Mouse (Mus musculus) hindbrain, postnatal 0 days (tissue): Measurements from ENCODE around the gene Galnt3. TPM values are rescaled to one million over a fixed set of nuclear protein-coding genes. Genes with fewer than 3 reads are reported as not detected.

Experiments
- ATAC-seq: fragments of 200-750 bp; cut with Nextera tagmentation; 2 replicates; pipeline ENCODE4 v1.8.0; 2017; ENCODE audit warnings: mild to moderate bottlenecking, moderate TSS enrichment, moderate library complexity
- DNase-seq: peaks from one replicate; pipeline ENCODE4 v3.0.0-alpha.2; 2015; ENCODE audit warnings: low spot score
- H3K27ac ChIP-seq: fragments of 300-500 bp; sonication (generic); 2 replicates; pipeline ENCODE4 v1.5.1; 2014; ENCODE audit warnings: mild to moderate bottlenecking
- H3K27me3 ChIP-seq: fragments of 300-500 bp; sonication (generic); 2 replicates; pipeline ENCODE4 v1.6.1; 2014; ENCODE audit warnings: low read length, mixed read lengths; ENCODE audit not compliant: insufficient read depth
- H3K36me3 ChIP-seq: fragments of 300-500 bp; sonication (generic); 2 replicates; pipeline ENCODE4 v1.6.1; 2014; ENCODE audit warnings: low read length, mixed read lengths; ENCODE audit not compliant: insufficient read depth
- H3K4me1 ChIP-seq: fragments of 300-500 bp; sonication (generic); 2 replicates; pipeline ENCODE4 v1.6.1; 2014; ENCODE audit warnings: antibody characterized with exemption, low read length, mixed read lengths; ENCODE audit not compliant: insufficient read depth
- H3K4me2 ChIP-seq: fragments of 300-500 bp; sonication (generic); 2 replicates; pipeline ENCODE4 v1.6.1; 2014; ENCODE audit warnings: low read depth, mild to moderate bottlenecking, low read length, moderate library complexity, mixed read lengths
- H3K4me3 ChIP-seq: fragments of 300-500 bp; sonication (generic); 2 replicates; pipeline ENCODE4 v1.5.1; 2014; ENCODE audit warnings: low read length
- H3K9ac ChIP-seq: fragments of 300-500 bp; sonication (generic); replicated peaks from 2 replicates; pipeline ENCODE4 v1.6.1; 2014; ENCODE audit warnings: mild to moderate bottlenecking, low read length, moderate library complexity, mixed read lengths
- H3K9me3 ChIP-seq: fragments of 300-500 bp; sonication (generic); 2 replicates; pipeline ENCODE4 v1.6.1; 2016; ENCODE audit warnings: low read length, mixed read lengths
- CTCF ChIP-seq: IDR thresholded peaks from 2 replicates; pipeline ENCODE4 v1.5.1; 2016; ENCODE audit warnings: antibody characterized with exemption, control low read depth, low read depth
- WGBS: fragments of 180-500 bp; shearing (Covaris S2); extraction: QIAGEN DNeasy Blood & Tissue Kit; methylation state at CpG from one replicate; pipeline ENCODE4 v1.1.7; 2014; 5-methylcytosine and 5-hydroxymethylcytosine counted together
- polyA plus RNA-seq: library from polyadenylated mRNA; unstranded; fragments of >200 nt; fragmentation: Nextera tagmentation; extraction: Ambion mirVana; gene quantifications from 2 replicates; pipeline ENCODE4 v1.2.1, GENCODE M21; 2015
- total RNA-seq: library from RNA; depleted of rRNA; stranded (reverse); fragments of >200 nt; gene quantifications from 2 replicates; pipeline ENCODE4 v1.2.3, GENCODE M21; 2014; rRNA removed

The Galnt3 gene
- total and polyA plus RNA-seq, 2 experiments from 2014 or later, result 0.65 to 4.9 TPM

- no peak for TF ChIP-seq CTCF
- no peaks in the 10 kb centered on the region for H3K9me3 ChIP-seq
- 22% methylated on average over 17 of the region's 17 CpGs for WGBS
- no peaks in the 10 kb centered on the region for H3K27me3 ChIP-seq
- H3K4me2 ChIP-seq, result peak overlapping the region; percentile 34
- ATAC-seq (peak; percentile 88), DNase-seq (peak; percentile 87)
- H3K9ac ChIP-seq, result no peak overlapping the region
- no peak overlapping the region for H3K4me3 ChIP-seq
- peak overlapping the region; percentile 54 for H3K27ac ChIP-seq
- peaks cover 3% of the 10 kb centered on the region for H3K4me1 ChIP-seq
- no peaks in the 10 kb centered on the region for H3K36me3 ChIP-seq
Measured at GRCm38 (mm10) chr2:66043441-66044404, 81.1 kb downstream of the Galnt3 start.

GRCm38 (mm10) chr2:66041917-66042419, 82.8 kb downstream of the Galnt3 start:
- peak overlapping the region; percentile 24; the same call in 1 of the 2 replicates for H3K9ac ChIP-seq
- 25% methylated on average over 9 of the region's 9 CpGs for whole genome bisulfite sequencing
- H3K36me3 ChIP-seq, result no peaks in the 10 kb centered on the region
- H3K27me3 ChIP-seq, result no peaks in the 10 kb centered on the region
- peak; percentile 85 for ATAC-seq
- peak overlapping the region; percentile 85 for H3K27ac ChIP-seq
- H3K9me3 ChIP-seq, result no peaks in the 10 kb centered on the region
- peak; percentile 74 for TF ChIP-seq CTCF
- H3K4me2 ChIP-seq, result peak overlapping the region; percentile 38
- H3K4me1 ChIP-seq, result peaks cover 3% of the 10 kb centered on the region
- peak overlapping the region; percentile 14 for H3K4me3 ChIP-seq
- DNase-seq, result peak; percentile 92

DNA sequence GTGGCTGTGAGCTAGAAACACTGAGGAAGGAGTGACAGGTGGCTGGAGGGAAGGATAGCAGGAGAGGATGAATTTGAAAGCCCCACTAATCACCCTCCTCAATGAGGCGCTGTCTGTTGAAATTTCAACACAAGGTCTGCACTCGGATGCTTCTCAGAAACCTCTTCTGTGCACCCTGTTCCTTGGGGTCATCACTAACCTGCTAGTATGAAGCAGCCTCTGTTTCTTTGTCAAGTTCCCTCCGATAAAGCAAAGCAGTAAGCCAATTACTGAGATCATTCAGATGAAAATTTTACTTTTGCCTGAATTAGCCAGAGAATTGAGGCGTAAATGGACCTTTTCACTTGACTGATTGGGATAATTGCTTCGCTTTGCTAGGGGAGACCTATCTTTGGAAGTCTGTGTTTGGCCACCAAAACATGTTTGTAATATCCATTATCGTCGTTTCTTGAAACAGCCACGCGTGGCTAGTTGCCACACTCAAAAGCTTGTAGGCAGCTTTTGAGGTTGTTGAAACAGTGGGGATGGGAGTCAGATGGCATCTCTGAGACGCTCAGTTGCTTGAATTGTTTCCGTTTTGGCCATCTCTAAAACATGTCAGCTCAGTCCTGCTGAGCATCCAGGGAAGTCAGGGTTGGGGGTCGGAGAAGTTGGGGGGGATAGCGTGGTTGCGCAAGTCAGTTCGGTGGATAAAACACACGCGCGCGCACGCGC, 83.4 kb downstream of the Galnt3 start:
- peak overlapping the region; percentile 14 for H3K4me3 ChIP-seq
- WGBS, result 52% methylated on average over 21 of the region's 21 CpGs
- peak overlapping the region; percentile 38 for H3K4me2 ChIP-seq
- TF ChIP-seq CTCF, result no peak
- H3K4me1 ChIP-seq, result peaks cover 3% of the 10 kb centered on the region
- peak overlapping the region; percentile 24; the same call in 1 of the 2 replicates for H3K9ac ChIP-seq
- peak; percentile 33 for ATAC-seq
- H3K27ac ChIP-seq, result peak overlapping the region; percentile 85
- H3K36me3 ChIP-seq, result no peaks in the 10 kb centered on the region
- no peaks in the 10 kb centered on the region for H3K27me3 ChIP-seq
- H3K9me3 ChIP-seq, result no peaks in the 10 kb centered on the region
- peak; percentile 64 for DNase-seq

- H3K9ac ChIP-seq, result no peak overlapping the region
- H3K27ac ChIP-seq, result peak overlapping the region; percentile 85; the same call in 1 of the 2 replicates
- H3K27me3 ChIP-seq, result no peaks in the 10 kb centered on the region
- DNase-seq, result peak; percentile 33
- no peak overlapping the region for H3K4me3 ChIP-seq
- no peaks in the 10 kb centered on the region for H3K36me3 ChIP-seq
- no peak overlapping the region for H3K4me2 ChIP-seq
- peak; percentile 43 for TF ChIP-seq CTCF
- H3K9me3 ChIP-seq, result no peaks in the 10 kb centered on the region
- ATAC-seq, result no peak
- peaks cover 3% of the 10 kb centered on the region for H3K4me1 ChIP-seq
Measured at GRCm38 (mm10) chr2:66040611-66041010, 84.2 kb downstream of the Galnt3 start.

GRCm38 (mm10) chr2:66034907-66035679, 89.7 kb downstream of the Galnt3 start:
- H3K4me3 ChIP-seq, result no peak overlapping the region
- H3K36me3 ChIP-seq, result no peaks in the 10 kb centered on the region
- 46% methylated on average over 9 of the region's 9 CpGs for WGBS
- peak; percentile 74 for DNase-seq
- no peaks in the 10 kb centered on the region for H3K27me3 ChIP-seq
- H3K4me2 ChIP-seq, result no peak overlapping the region
- peak; percentile 80 for ATAC-seq
- H3K27ac ChIP-seq, result no peak overlapping the region
- no peaks in the 10 kb centered on the region for H3K9me3 ChIP-seq
- H3K4me1 ChIP-seq, result no peaks in the 10 kb centered on the region
- TF ChIP-seq CTCF, result no peak
- H3K9ac ChIP-seq, result no peak overlapping the region

Other genes with a start within 250 kb of the Galnt3 start
- 7.7 and 8.9 TPM in 2 replicates for gene Ttc21b, start 131.6 kb upstream of the Galnt3 start, total RNA-seq
- 5.2 and 6.8 TPM in 2 replicates for gene Ttc21b, start 131.6 kb upstream of the Galnt3 start, polyA plus RNA-seq